Mouse (Mus musculus) cortical plate, adult 2 months (tissue): ENCODE measurements around the gene Cpz. TPM values are rescaled to one million over a fixed set of nuclear protein-coding genes. Genes with fewer than 3 reads are reported as not detected.
A peak's percentile ranks its signal among the peaks of the same experiment; 100 is the strongest.

ENCODE experiments used
- H3K27ac ChIP-seq: fragments of 200-500 bp; 2 replicates; pipeline ENCODE4 v1.5.1; 2012; ENCODE audit warnings: low read length, control low read depth, inconsistent platforms; ENCODE audit not compliant: insufficient read depth
- H3K4me1 ChIP-seq: fragments of 200-500 bp; 2 replicates; pipeline ENCODE4 v1.6.1; 2011; ENCODE audit warnings: low read length; ENCODE audit not compliant: control insufficient read depth, insufficient read depth
- H3K4me3 ChIP-seq: fragments of 200-500 bp; 2 replicates; pipeline ENCODE4 v1.5.1; 2011; ENCODE audit warnings: mild to moderate bottlenecking, low read length, control low read depth; ENCODE audit not compliant: insufficient read depth
- CTCF ChIP-seq: fragments of 200-500 bp; IDR thresholded peaks from 2 replicates; pipeline ENCODE4 v1.5.1; 2011; ENCODE audit warnings: mild to moderate bottlenecking, control low read depth, low read length; ENCODE audit not compliant: insufficient read depth; ENCODE audit errors: extremely low read depth
- POLR2A ChIP-seq: fragments of 200-500 bp; IDR thresholded peaks from 2 replicates; pipeline ENCODE4 v1.6.1; 2011; ENCODE audit warnings: mild to moderate bottlenecking, low read length, control low read depth; ENCODE audit not compliant: insufficient read depth; ENCODE audit errors: extremely low read depth
- polyA plus RNA-seq: library from polyadenylated mRNA; depleted of rRNA; stranded (reverse); fragments of >200 nt; gene quantifications from 2 replicates; pipeline ENCODE4 v1.2.3, GENCODE M21; 2012; rRNA removed

Gene Cpz
- 0.28 and 0.48 TPM in 2 replicates for polyA plus RNA-seq

DNA sequence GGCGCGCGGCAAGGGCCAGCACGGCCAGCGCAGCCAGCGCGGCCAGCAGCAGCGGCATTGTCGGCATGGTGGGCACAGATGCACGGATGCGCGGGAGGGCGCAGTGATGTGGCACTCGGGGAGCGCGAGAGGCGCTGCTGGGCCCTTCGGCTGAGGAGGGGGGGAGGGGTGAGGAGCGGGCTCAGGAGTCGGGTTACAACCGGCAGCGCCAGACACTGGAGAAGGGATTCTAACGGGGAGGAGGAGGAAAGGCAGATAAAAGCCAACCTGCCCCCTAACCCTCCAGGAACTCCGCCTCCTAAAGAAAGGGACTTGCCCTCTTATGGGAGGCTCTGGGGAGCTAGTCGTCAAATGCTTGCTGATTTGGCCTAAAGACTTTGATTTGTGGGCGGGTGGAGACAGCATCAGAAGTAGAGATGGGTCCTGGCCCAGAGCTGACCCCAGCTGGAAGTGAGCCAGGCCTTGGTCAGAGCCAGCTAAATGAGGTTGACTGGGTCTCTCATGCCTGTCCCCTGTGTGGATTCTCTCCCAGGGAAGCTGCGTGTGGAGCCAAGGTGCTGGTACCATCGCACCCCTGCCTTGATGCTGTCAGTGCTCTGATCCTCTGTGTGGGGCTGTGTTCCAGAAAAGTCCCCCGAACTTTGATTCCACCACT is at the start of gene Cpz:
Cpz (minus strand) TSS at position 230 of the 655 bp plus-strand sequence.
- Histone ChIP-seq H3K4me1 (no peaks in the 10 kb centered on the region), H3K4me3 (no peak within 1 kb of the TSS), H3K27ac (no peak within 1 kb of the TSS)
- TF ChIP-seq CTCF (no peak), POLR2A (no peak)

DNA sequence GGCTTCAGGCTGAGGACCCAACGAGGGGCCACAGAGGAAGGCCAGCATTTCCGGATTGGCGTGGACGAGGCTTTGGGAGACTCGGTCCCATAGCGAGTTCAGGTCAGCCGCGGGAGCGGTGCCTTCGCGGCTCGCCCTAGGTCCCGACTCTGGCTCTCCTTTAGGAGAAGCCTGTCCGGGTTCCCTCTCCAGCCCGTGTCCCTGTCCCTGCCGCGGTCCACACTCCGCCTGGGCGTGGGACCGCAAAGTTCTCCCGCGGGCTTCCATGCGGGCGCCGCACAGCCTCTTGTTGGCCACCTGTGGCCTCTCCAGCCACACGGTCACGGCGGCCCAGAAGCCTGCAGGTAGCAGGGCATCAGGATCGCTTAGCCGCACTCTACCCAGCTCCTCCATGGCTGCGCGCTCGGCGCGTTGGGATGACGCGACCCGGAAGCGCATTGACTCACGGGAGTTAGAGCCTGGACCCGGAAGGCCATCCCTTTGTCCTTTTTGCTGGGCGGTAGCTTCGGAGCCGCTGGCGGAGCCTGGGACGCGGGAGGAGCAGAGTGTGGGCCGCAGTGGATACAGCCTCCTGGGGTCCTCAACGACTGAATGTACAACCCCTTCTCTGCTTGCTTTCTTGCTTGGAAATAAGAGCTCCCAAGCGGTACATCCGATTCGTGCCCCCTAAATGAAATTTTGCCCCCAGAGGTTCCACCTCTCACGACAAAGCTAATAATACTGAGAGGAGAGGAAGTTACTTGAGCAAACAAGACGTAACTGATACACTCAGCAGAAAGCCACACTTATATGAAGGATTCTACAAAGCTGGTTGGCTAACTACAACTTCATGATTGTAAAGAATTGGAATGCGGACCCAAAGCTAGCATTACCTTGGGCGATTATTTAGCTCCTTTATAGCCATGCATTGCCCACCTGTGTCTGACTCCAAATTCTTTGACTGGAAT is 49.4 kb upstream of the Cpz start, which contains the start of gene Trmt44:
Trmt44 (minus strand) TSS at position 418 of the 947 bp plus-strand sequence.
- Histone ChIP-seq H3K4me1 (peaks cover 4% of the 10 kb centered on the region), H3K27ac (no peak within 1 kb of the TSS), H3K4me3 (peak within 1 kb of the TSS; percentile 66)
- TF ChIP-seq CTCF (no peak), POLR2A (peak; percentile 90)

DNA sequence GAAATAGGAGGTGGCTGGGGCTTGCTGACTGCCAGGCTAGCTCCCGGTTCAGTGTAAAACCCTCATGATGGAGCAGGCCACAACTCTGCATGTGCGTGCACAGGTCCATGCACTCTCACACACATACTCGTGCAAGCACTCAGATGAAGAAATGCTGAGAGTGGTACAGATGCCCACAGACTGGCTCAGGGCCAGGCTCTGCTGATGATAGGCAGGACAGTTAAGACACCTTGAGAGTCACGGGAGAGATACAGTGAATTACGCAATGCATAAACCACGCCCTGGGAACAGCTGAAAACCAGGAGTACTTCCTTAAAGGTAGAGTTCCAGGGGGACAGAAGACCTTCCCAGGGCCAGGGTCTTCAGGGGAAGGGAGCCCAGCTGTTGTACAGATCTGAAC is 46.0 kb upstream of the Cpz start:
- no peak for TF ChIP-seq POLR2A
- TF ChIP-seq CTCF = no peak
- Histone ChIP-seq H3K4me1 (peaks cover 6% of the 10 kb centered on the region), H3K27ac (no peak overlapping the region), H3K4me3 (no peak overlapping the region)

DNA sequence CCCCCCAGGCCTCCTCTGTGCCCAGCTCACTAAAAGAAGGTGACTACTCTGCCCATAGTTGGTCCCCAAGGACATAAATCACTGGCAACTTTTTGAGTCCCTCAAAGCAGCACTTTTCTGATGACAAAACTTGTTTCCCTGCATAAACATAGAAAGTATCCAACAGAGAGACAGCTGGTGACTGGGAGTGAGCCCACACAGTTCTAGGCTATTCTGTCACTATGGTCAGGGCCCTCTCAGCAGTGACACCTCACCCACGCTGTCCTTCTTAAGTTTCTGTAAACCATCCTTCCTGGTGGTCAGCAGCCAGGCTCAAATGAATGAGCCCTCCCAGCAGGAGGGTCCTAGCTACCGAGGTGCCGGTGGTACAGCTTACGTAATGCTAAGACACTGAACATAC is 41.1 kb upstream of the Cpz start:
- no peak overlapping the region for H3K27ac ChIP-seq
- H3K4me3 ChIP-seq = no peak overlapping the region
- H3K4me1 ChIP-seq = peaks cover 3% of the 10 kb centered on the region; the same call in 1 of the 2 replicates
- TF ChIP-seq POLR2A (no peak), CTCF (no peak)

DNA sequence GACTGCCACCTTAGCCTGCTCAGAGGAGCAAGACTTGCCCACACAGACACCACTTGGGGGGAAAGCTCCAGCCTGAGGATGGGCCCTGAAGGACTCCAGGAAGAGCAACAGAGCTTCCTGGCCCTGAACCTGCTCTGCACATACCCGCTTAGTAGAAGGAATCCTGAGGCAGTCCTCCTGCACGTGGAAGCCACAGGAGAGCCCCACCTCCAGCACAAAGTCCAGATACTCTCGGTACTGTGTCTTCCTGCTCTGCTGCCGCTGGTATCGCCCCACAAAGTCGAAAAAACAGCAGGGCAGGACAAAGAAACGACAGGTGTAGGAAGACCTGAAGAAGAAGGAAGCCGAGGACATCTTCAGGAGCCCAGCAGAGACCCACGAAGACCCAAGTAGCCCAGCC is 39.7 kb upstream of the Cpz start:
- no peak for TF ChIP-seq POLR2A
- no peak for TF ChIP-seq CTCF
- peaks cover 3% of the 10 kb centered on the region; the same call in 1 of the 2 replicates for H3K4me1 ChIP-seq
- no peak overlapping the region for H3K27ac ChIP-seq
- H3K4me3 ChIP-seq = no peak overlapping the region

DNA sequence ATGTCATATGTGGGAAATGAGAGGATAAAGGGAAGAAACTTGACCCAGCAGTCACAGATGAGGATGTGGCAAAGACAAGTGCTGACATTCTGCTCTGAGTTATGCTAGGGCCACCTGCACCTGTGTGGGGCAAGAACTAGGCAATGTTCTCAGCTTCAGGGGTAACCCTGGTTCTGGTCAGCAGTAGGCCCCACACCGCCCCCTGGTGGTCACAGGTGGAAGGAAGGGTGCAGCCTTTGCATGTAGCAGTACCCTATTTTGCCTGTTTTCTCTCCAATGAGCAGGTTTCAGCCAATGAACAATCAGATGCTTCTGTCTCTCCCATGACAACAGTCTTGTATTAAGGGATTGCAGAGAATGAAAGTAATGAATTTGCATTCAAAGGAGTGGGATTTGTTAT is 38.0 kb upstream of the Cpz start:
- Histone ChIP-seq H3K4me3 (no peak overlapping the region), H3K4me1 (peaks cover 5% of the 10 kb centered on the region; the same call in 1 of the 2 replicates), H3K27ac (no peak overlapping the region)
- TF ChIP-seq POLR2A (no peak), CTCF (peak; percentile 77)

DNA sequence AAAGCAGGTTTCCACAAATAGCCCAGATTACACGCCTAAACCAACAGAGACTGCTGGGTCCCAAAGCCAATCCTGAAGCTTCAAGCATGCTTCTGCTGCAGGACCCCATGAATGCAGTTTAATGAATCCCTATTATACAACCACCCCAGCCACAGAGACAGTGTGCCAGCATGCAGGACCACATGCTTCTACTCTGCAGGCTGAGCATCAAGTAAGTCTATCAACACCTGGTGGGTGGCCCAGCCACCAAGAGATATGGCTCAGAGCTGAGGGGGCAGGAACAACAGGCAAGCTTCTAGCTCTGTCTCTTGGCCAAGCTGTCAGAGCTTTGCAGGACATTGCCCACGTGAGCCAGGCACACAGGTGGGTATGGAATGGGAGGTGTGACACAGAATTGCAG is 37.1 kb upstream of the Cpz start:
- Histone ChIP-seq H3K27ac (no peak overlapping the region), H3K4me3 (no peak overlapping the region), H3K4me1 (peaks cover 5% of the 10 kb centered on the region; the same call in 1 of the 2 replicates)
- TF ChIP-seq CTCF (no peak), POLR2A (no peak)

DNA sequence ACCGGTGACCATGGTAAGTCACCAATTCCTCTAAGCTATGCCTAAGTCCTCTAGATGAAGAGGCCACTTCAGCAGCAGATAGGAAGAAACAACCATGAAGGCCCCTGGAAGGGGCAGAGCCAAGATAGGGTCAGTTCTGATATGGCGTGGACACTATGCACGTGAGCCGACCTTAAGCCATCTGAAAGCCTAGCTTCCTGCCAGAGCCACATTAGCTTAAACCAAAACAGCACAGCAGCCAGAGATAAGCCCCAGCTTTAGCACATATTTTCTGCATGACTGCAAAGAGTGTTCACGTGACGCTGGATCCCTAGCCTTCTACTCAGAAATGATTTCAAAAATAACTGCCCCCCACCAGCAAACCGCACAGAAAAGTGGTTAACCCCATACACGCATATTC is 33.9 kb upstream of the Cpz start:
- Histone ChIP-seq H3K27ac (no peak overlapping the region), H3K4me1 (peaks cover 3% of the 10 kb centered on the region; the same call in 1 of the 2 replicates), H3K4me3 (no peak overlapping the region)
- TF ChIP-seq CTCF = no peak
- no peak for TF ChIP-seq POLR2A

DNA sequence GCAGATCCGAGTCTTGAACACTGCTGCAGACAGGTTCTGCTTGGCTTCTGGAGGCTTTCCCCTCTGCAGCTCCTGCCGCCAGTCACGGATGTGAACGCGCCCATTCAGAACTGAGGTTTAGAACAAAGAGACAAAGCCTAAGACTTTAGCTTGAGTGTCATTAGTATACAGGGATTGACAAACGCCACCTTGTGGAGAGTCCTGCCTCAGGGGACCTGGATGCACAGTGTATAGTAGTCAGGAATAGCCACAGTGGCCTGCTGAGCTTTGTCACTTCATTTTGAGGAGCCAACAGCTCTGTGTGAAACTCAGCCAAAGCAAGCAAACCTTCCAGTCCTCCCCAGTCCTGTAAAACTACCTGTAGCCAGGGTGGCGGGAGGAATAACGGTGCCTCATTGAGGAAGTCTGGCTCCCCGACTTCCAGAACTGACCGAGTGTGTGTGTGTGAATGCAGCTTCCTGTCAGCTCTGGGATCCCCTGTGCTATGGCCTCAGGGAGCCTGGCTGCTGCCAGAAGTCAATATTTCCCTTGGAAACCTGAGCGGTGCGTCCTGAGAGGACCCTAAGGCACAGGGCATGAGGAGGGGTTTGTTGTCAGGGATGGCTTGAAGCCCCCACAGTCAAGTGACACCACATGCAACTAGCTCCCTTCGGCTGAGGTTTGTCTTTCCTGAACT is 32.6 kb upstream of the Cpz start:
- Histone ChIP-seq H3K27ac (no peak overlapping the region), H3K4me1 (peaks cover 3% of the 10 kb centered on the region; the same call in 1 of the 2 replicates), H3K4me3 (no peak overlapping the region)
- TF ChIP-seq CTCF (peak; percentile 20; the same call in 1 of the 2 replicates), POLR2A (no peak)

DNA sequence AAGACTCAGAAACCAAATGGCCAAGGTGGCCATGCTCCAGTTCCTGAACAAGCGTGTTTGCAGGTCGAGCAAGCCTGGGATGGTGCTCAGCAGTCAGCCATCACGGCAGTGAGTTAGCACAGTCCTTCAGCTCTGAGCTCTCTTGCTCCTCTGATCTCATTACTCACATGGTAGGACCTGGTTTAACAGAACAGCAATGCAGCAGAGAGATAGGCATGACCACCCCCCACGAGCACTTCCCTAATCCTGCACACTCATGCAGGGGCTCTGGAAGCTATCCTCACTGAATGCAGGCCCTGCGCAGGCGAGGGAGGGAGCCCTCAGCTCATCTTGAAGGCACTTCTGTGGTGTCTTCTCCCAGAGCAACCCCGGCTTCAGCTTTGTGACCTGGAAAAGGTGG is 30.9 kb upstream of the Cpz start:
- Histone ChIP-seq H3K4me3 (no peak overlapping the region), H3K27ac (no peak overlapping the region), H3K4me1 (peaks cover 2% of the 10 kb centered on the region; the same call in 1 of the 2 replicates)
- no peak for TF ChIP-seq POLR2A
